1 mouse cellular context compared by ENCODE assay signal in the genomic region with DNA sequence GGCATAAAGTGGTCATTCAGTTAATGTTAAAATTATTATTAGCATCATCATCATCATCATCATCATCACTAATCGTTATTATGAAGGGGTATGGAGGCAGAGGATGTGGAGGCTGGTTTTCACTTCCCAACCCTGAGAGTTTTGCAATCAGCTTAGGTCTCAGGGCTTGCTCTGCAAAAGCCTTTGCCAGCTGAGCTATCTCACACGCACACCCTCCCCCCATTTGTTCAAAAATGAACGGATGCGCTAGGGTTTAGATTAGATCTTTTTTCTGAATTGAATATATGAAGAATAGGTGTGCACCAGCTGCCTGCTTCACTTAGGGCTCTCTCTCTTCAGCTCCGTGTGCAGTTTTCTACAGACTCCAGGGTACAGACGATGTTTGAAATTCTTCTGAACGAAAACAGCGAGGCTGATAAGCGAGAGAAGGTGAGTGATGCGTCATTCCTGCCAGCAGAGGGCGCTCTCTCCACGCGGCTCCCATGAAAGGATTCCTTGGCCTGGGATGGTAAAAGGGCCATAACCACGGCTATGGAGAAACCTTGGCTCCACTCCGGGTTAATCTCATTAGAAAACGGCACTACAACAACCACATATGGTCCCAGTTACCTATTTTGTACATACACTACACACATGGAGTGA.
TF ChIP-seq lines count a peak whose summit lies in the region.

No protein-coding gene starts in this region.

TF ChIP-seq in C2C12, 6 proteins besides CTCF, POLR2A, EP300 and RAD21:
- TF ChIP-seq USF1 (IDR thresholded peaks at IDR 0.05; ENCODE audit: low read depth) (no peak), MAX (IDR thresholded peaks at IDR 0.05) (no peak), CEBPB (IDR thresholded peaks at IDR 0.05; ENCODE audit: low read depth) (no peak), MYOD1 (IDR thresholded peaks at IDR 0.05; ENCODE audit: control insufficient read depth, insufficient read length, low read depth) (no peak), FOSL1 (IDR thresholded peaks at IDR 0.05; ENCODE audit: insufficient read depth, low read length, poor library complexity, severe bottlenecking) (no peak), MYOG (IDR thresholded peaks at IDR 0.05; ENCODE audit: control insufficient read depth, extremely low read depth, insufficient read length) (no peak)
